Mouse (Mus musculus): ENCODE measurements at regions not wholly inside any gene's neighbourhood (a gene's known extent, or its start where the extent isn't known, plus 50 kb on each side); places are given as distances from the start of the nearest gene placed in this dataset.
A peak's percentile ranks its signal among the peaks of the same experiment; 100 is the strongest.

DNA sequence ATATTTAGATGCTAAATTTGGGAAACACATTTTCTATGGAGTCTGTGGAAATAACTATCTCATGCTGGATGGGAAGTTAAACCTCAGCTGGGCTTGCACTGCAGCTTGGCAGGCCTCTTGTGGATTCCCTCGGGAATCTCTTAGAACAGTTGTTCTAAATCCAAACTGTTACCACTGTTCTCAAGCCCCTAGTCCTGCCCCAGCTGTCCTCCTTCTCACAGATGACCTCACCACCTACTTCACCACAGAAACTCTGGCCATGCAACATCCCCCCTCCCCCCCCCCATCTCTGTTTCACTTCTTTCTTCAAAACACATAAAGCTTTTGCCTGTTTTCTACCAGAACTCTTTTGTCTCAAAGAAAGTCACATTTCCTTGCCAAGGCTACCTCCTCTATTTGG lies 136.6 kb upstream of the Wdr44 start:
- DNase-seq, result peak; percentile 97

DNA sequence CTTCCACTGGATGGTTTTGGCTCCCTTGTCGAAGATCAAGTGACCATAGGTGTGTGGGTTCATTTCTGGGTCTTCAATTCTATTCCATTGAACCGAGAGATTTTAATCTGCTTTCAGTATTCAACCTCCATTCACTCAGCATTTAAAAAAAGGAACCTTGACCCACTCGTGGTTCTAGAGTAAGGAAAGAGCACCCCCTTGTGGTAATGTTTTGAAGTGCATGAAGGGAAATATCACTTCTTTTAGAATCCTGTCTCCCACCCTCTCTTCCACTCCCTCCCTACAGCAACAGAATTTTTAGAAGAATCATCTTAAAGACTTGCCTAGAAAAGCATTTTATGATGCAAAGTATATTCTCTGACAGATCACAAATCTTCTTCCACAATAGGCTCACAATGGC lies 127.3 kb upstream of the Wdr44 start:
- no peak for DNase-seq

Data from heart, adult 11 months (tissue).